Mouse (Mus musculus): ENCODE data around the gene Cpa5. TPM values are rescaled to one million over a fixed set of nuclear protein-coding genes. Genes with fewer than 3 reads are reported as not detected.

Cpa5 gene
- polyA plus RNA-seq, 2 experiments: 0.87 to 0.99 TPM

- 25% methylated on average over 4 of the region's 4 CpGs for WGBS
- Histone ChIP-seq H3K36me3 (ENCODE audit: control insufficient read depth, insufficient read depth, low read length) (no peaks in the 10 kb centered on the region), H3K4me1 (ENCODE audit: control insufficient read depth, insufficient read depth, low read length) (peaks cover 40% of the 10 kb centered on the region), H3K4me2 (replicated peaks; ENCODE audit: low read depth, low read length, severe bottlenecking) (no peak overlapping the region), H3K9ac (ENCODE audit: low read depth, low read length, severe bottlenecking) (no peak overlapping the region), H3K27ac (replicated peaks; ENCODE audit: low read depth, low read length) (peak overlapping the region; percentile 74; the same call in 1 of the 2 replicates), H3K27me3 (ENCODE audit: control insufficient read depth, insufficient read depth, low read length) (no peaks in the 10 kb centered on the region), H3K9me3 (ENCODE audit: control insufficient read depth, low read length) (no peaks in the 10 kb centered on the region), H3K4me3 (replicated peaks; ENCODE audit: low read length) (no peak overlapping the region)
- DNase-seq (ENCODE audit: low spot score) (no peak), ATAC-seq (ENCODE audit: low FRiP score, low read depth) (no peak)
- TF ChIP-seq POLR2A (IDR thresholded peaks at IDR 0.05; ENCODE audit: borderline replicate concordance, extremely low read depth, insufficient read depth, insufficient read length): no peak
Measured at GRCm38 (mm10) chr6:30615741-30616140, 4.9 kb downstream of the Cpa5 start.

GRCm38 (mm10) chr6:30616491-30616941, 5.7 kb downstream of the Cpa5 start:
- 5% methylated on average over 8 of the region's 8 CpGs for WGBS
- no peak overlapping the region; the same call in 1 of the 2 replicates for H3K9ac ChIP-seq (ENCODE audit: low read depth, low read length, severe bottlenecking)
- ATAC-seq (ENCODE audit: low FRiP score, low read depth): peak; percentile 62
- H3K27me3 ChIP-seq (ENCODE audit: control insufficient read depth, insufficient read depth, low read length): no peaks in the 10 kb centered on the region
- peak overlapping the region; percentile 40; the same call in 1 of the 2 replicates for H3K4me2 ChIP-seq (replicated peaks; ENCODE audit: low read depth, low read length, severe bottlenecking)
- no peaks in the 10 kb centered on the region for H3K9me3 ChIP-seq (ENCODE audit: control insufficient read depth, low read length)
- peak overlapping the region; percentile 74 for H3K27ac ChIP-seq (replicated peaks; ENCODE audit: low read depth, low read length)
- no peak overlapping the region for H3K4me3 ChIP-seq (replicated peaks; ENCODE audit: low read length)
- DNase-seq (ENCODE audit: low spot score): no peak
- peaks cover 40% of the 10 kb centered on the region for H3K4me1 ChIP-seq (ENCODE audit: control insufficient read depth, insufficient read depth, low read length)
- H3K36me3 ChIP-seq (ENCODE audit: control insufficient read depth, insufficient read depth, low read length): no peaks in the 10 kb centered on the region
- no peak for TF ChIP-seq POLR2A (IDR thresholded peaks at IDR 0.05; ENCODE audit: borderline replicate concordance, extremely low read depth, insufficient read depth, insufficient read length)

- Histone ChIP-seq H3K4me1 (ENCODE audit: control insufficient read depth, insufficient read depth, low read length) (peaks cover 40% of the 10 kb centered on the region), H3K4me2 (replicated peaks; ENCODE audit: low read depth, low read length, severe bottlenecking) (peak overlapping the region; percentile 40), H3K9me3 (ENCODE audit: control insufficient read depth, low read length) (no peaks in the 10 kb centered on the region), H3K9ac (ENCODE audit: low read depth, low read length, severe bottlenecking) (peak overlapping the region; percentile 28), H3K4me3 (replicated peaks; ENCODE audit: low read length) (peak overlapping the region; percentile 15; the same call in 1 of the 2 replicates), H3K36me3 (ENCODE audit: control insufficient read depth, insufficient read depth, low read length) (no peaks in the 10 kb centered on the region), H3K27me3 (ENCODE audit: control insufficient read depth, insufficient read depth, low read length) (no peaks in the 10 kb centered on the region), H3K27ac (replicated peaks; ENCODE audit: low read depth, low read length) (peak overlapping the region; percentile 74)
- ATAC-seq (ENCODE audit: low FRiP score, low read depth) (0 out of 2 replicates have a peak, but pooled peaks have one; percentile 1), DNase-seq (ENCODE audit: low spot score) (no peak)
- WGBS: 7% methylated on average over 13 of the region's 13 CpGs
- TF ChIP-seq POLR2A (IDR thresholded peaks at IDR 0.05; ENCODE audit: borderline replicate concordance, extremely low read depth, insufficient read depth, insufficient read length): no peak
Measured at GRCm38 (mm10) chr6:30617020-30617958, 6.5 kb downstream of the Cpa5 start.

- peaks cover 40% of the 10 kb centered on the region for H3K4me1 ChIP-seq (ENCODE audit: control insufficient read depth, insufficient read depth, low read length)
- peak overlapping the region; percentile 28; the same call in 1 of the 2 replicates for H3K9ac ChIP-seq (ENCODE audit: low read depth, low read length, severe bottlenecking)
- ATAC-seq (ENCODE audit: low FRiP score, low read depth) (peak; percentile 48; the same call in 1 of the 2 replicates), DNase-seq (ENCODE audit: low spot score) (peak; percentile 59)
- peak overlapping the region; percentile 40 for H3K4me2 ChIP-seq (replicated peaks; ENCODE audit: low read depth, low read length, severe bottlenecking)
- no peak for TF ChIP-seq POLR2A (IDR thresholded peaks at IDR 0.05; ENCODE audit: borderline replicate concordance, extremely low read depth, insufficient read depth, insufficient read length)
- H3K4me3 ChIP-seq (replicated peaks; ENCODE audit: low read length): peak overlapping the region; percentile 15; the same call in 1 of the 2 replicates
- no peaks in the 10 kb centered on the region for H3K36me3 ChIP-seq (ENCODE audit: control insufficient read depth, insufficient read depth, low read length)
- no peaks in the 10 kb centered on the region for H3K9me3 ChIP-seq (ENCODE audit: control insufficient read depth, low read length)
- no peaks in the 10 kb centered on the region for H3K27me3 ChIP-seq (ENCODE audit: control insufficient read depth, insufficient read depth, low read length)
- peak overlapping the region; percentile 74 for H3K27ac ChIP-seq (replicated peaks; ENCODE audit: low read depth, low read length)
- 11% methylated on average over 18 of the region's 18 CpGs for WGBS
Measured at GRCm38 (mm10) chr6:30617959-30618590, 7.3 kb downstream of the Cpa5 start.

- DNase-seq (ENCODE audit: low spot score): no peak
- Histone ChIP-seq H3K27me3 (ENCODE audit: control insufficient read depth, insufficient read depth, low read length) (no peaks in the 10 kb centered on the region), H3K4me2 (replicated peaks; ENCODE audit: low read depth, low read length, severe bottlenecking) (no peak overlapping the region), H3K4me3 (replicated peaks; ENCODE audit: low read length) (no peak overlapping the region), H3K9me3 (ENCODE audit: control insufficient read depth, low read length) (no peaks in the 10 kb centered on the region), H3K27ac (replicated peaks; ENCODE audit: low read depth, low read length) (peak overlapping the region; percentile 58; the same call in 1 of the 2 replicates), H3K9ac (ENCODE audit: low read depth, low read length, severe bottlenecking) (no peak overlapping the region), H3K4me1 (ENCODE audit: control insufficient read depth, insufficient read depth, low read length) (peaks cover 40% of the 10 kb centered on the region), H3K36me3 (ENCODE audit: control insufficient read depth, insufficient read depth, low read length) (no peaks in the 10 kb centered on the region)
- no peak for ATAC-seq (ENCODE audit: low FRiP score, low read depth)
- 55% methylated on average over 6 of the region's 6 CpGs for WGBS
- no peak for TF ChIP-seq POLR2A (IDR thresholded peaks at IDR 0.05; ENCODE audit: borderline replicate concordance, extremely low read depth, insufficient read depth, insufficient read length)
Measured at GRCm38 (mm10) chr6:30618735-30619134, 7.9 kb downstream of the Cpa5 start.
